Mouse (Mus musculus) right cerebral cortex, postnatal 10 days (tissue): ENCODE data around the gene Lamtor5.
A peak's percentile ranks its signal among the peaks of the same experiment; 100 is the strongest.

Source experiments
- DNase-seq, 2 experiments: peaks; one replicate each; pipeline ENCODE4 v3.0.0; 2021; ENCODE audit warnings: low spot score in 2 of 2

The Lamtor5 gene

GRCm38 (mm10) chr3:107278479-107279269 is at the start of gene Lamtor5:
Lamtor5 (plus strand) TSS chr3:107278858.
- DNase-seq = peak; percentile 94

DNA sequence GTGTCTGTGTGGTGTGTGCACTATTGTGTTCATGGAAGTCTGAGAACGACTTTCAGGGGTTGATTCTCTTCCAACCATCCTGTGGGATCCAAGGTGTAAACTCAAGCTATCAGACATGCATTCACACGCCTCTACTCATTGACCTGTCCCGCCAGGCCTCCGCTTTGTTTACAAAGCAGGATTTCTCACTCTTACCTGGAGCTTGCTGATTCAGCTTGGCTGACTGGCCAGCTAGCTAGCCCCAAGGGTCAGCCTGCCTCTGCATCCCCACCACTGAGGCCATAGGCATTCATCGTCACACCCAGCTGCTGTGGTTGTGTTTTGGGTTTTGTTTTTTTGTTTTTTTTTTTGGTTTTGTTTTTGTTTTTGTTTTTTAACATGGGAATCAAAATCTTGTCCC is 49.4 kb upstream of the Lamtor5 start:
- no peak for DNase-seq

DNA sequence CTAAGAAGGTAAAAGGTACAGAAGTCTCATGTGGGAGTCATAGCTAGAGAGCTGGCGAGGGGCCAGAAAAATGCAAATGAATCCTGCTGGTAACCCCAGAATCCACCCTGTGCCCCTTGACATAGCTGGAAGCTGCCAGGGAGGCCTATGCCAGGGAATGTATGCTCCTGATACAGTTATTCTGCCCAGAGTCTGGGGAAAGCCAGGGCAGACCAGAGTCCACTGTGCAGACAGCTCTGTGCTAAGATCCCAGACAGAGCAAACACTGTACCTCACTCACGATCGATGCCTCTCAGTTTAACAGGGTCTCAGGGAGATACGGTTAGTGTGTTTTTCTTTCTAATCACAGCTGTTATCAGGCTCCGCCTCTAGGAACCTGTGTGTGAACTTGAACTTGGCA is 48.8 kb upstream of the Lamtor5 start:
- DNase-seq = no peak

GRCm38 (mm10) chr3:107230527-107230926 is 48.1 kb upstream of the Lamtor5 start, which contains the start of gene A630076J17Rik:
A630076J17Rik (plus strand) TSS chr3:107230614.
- DNase-seq = no peak

DNA sequence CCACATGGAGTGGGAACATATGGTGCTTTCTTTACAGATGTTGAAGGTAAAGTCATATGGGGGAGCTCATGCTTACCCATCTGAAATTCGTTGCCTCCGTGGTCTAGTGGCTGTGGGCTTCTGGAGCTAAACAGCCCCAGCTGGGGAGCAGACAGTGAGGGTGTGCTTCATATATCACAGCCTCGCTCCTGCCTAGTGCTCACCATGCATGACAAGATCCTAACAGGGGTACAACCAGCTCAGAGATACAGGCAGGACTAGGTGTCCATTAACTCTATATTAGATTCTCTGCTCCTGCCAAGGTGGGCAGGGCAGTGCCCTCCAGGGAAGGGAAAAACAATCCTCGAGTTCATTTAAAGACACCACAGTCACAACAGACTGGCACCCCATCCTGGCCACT is 47.5 kb upstream of the Lamtor5 start:
- no peak for DNase-seq

- peak; percentile 86 to 93 for DNase-seq
These were observed 45.3 kb upstream of the Lamtor5 start for GRCm38 (mm10) chr3:107233351-107233813.

- DNase-seq = no peak
These were observed 44.7 kb upstream of the Lamtor5 start for GRCm38 (mm10) chr3:107233945-107234344.

GRCm38 (mm10) chr3:107238051-107238450 is 40.6 kb upstream of the Lamtor5 start:
- DNase-seq = no peak

DNA sequence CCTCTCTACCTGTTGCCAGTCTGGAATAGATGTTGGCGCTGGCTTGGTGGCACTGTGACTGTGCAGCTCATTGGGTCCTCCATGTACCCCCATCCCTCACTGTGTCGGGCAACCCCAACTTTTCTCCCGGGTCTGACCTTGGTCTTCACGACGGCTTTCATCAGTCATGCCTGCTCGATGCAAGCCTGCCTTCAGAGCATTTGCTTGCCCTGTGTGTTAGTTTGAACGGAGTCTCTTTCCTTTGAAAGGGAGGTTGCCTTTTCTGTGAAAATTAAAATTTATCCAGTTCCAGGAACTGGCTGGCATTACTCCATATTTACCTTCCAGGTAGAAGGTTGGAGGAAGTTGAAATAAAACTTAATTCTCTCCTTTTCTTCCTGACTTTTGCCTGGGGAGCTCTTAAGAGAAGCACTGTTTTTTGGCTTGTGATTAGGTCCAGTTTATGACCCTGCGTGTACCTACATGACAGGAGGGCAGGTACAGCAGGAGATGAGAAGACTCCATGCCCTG is 40.1 kb upstream of the Lamtor5 start:
- DNase-seq = no peak

GRCm38 (mm10) chr3:107239607-107240006 is 39.1 kb upstream of the Lamtor5 start, which contains the start of gene Prok1:
Prok1 (minus strand) TSS chr3:107239707.
- DNase-seq = no peak

DNA sequence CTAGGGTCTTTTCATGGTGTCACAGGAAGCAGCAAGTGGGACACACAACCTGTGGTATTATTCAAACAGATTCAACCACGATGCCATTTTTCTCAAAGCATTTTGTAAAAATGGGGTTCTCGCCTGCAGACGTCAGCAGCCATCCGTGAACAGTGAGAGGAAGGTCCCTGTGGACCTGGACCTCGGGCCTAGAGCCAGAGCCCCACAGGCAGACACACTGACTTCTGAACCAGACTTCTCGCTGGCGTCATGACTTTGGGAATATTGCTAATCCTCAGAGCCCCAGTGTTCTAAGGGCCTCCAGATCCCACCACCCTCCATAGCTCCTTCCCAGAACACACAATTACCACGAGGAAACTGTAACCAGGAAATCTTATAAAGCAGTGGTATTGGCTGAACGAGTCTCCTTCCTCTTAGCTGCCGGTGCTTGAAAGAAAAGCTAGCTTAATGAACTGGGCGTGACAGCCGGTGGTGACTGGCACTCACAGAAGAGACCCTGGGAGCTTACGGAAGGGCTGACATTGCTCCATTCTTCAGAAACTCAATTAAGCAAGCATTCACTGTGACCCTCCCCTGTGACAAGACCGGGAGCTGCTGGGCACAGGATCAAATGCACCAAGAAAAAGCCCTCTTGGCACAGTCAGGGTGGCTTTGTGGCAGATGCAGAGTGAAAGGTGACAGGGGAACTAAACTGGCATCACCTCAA is 37.1 kb upstream of the Lamtor5 start:
- no peak for DNase-seq

DNA sequence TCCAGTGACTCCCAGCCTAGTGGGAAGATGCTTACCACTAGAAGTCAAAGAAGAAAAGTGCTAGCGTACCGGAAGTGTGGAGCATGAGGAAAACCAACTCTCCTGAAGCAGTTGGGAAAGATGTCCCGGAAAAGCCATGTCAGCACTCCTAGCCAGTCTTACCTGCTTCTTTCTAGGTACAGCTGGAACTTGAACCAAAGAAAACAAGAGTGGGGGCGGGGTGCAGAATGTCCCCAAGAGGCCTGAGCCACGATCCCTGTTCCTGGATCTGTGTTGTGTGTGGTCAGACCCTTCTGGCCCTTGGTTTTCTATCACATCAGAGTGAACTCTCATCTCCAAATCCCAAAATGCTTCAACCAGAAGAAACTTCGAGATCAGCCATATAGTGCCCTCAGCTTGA is 31.8 kb upstream of the Lamtor5 start:
- no peak for DNase-seq

- no peak for DNase-seq
These were observed 29.6 kb upstream of the Lamtor5 start for GRCm38 (mm10) chr3:107249042-107249441.

DNA sequence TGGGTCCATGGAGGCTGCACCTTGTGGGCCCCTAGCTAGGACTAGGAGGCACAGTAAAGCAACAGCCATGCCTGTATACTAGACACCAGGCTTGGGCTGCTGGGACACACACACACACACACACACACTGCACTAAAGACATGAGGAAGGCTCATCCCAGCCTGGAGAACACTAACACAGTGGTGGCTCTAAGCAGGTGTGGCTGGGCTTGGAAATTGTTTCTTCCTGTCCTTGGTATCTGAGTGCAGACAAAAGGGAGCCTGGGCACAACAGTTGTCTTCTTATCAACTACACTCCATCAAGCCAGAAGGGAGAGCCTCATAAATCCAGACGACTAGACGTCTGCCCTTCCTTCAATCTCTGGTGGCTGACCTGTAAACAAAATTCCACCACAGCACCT is 28.3 kb upstream of the Lamtor5 start:
- no peak for DNase-seq

- no peak for DNase-seq
These were observed 26.6 kb upstream of the Lamtor5 start for GRCm38 (mm10) chr3:107252035-107252434.

- DNase-seq = no peak
These were observed 24.7 kb upstream of the Lamtor5 start for GRCm38 (mm10) chr3:107253925-107254324.

- DNase-seq = no peak
These were observed 22.7 kb upstream of the Lamtor5 start for GRCm38 (mm10) chr3:107255992-107256391.

GRCm38 (mm10) chr3:107256724-107257123 is 21.9 kb upstream of the Lamtor5 start:
- no peak for DNase-seq

DNA sequence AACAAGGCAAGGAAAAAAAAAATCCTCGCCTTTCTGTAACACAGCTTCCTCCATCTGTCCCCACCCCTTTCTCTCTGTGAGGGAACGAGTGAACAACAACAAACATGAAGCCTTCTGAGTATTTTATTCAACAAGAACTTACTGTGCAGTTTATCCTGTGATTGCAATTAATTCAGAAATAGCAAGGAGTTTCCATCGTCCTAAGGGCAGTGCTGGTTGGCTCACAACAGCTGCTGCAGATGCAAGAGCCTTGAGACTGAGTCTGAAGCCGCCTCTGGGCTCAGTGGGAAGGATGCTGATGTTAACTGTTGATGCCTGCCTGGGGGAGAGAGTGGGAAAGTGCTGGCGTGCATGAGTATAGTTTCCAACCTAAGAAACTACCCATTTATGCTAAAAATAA is 20.7 kb upstream of the Lamtor5 start:
- DNase-seq = no peak

DNA sequence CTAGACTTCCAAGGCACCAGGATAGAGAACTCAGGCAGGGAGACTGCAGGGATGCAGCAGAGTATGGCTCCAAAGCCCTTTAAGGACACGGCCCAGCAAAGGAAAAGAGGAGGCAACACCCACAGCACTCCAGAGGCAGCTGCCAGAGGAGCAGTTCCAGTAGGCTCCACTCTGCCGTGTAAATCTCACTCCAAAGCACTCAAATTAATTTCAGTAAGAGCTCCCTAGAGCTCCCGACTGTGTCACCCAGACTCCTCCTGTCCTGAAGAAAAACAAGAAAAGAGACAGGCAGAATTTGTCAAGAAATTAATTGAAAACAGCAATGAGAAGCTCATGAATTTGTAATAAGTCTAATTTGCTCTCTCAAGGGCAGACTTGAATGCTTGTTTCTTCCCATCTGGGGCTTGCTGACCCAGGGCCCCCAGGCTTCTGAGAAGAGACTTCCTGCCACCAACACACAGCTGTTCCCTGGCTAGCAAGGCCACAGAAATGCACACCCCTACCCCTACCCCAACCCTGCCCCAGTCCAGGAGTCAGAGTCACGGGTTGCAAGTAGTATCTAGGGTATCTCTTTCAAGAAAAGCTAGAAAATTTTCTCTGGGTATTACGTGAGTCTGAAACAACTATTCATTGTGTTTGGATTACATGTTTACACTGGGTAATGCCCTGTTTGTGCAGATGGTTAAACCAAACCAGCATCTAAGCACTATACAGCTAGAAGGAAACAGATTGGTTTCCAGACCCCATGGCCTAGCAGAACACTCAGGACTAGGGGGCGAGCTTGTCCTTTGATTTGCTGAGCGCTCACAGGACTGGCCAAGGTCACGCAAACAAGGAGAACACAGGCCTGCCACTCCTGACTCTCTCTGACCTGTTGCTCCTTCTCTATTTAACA is 17.5 kb upstream of the Lamtor5 start:
- peak in 1 of 2 experiments; percentile 43 for DNase-seq

- no peak for DNase-seq
These were observed 16.9 kb upstream of the Lamtor5 start for GRCm38 (mm10) chr3:107261851-107262165.

DNA sequence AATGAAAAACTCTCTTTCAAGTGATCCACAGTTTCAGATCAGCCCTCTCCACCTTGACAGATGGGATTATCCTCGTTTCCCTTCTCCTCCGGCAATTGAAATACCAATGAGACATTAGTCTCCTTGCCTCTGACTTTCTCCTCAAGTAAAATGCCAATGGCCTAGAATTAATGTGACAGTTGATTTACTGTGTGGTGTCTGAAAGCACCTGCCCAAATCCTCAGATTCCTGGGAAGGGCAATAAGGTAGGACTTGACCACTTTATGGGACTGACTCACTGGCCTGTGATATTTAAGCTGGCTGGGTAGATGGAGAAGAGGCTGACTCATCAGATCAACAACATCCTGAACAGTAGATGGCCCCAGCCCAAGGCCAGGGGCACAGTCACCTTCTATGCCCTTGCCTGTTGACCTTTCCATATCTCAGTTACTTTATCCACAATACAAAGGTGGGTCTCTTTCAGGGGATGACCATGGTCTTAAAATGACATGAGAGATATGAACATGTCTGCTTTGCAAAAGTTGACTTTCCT is 11.8 kb upstream of the Lamtor5 start:
- DNase-seq = no peak
